Mouse (Mus musculus): ENCODE results near the gene Smim24. TPM values are rescaled to one million over a fixed set of nuclear protein-coding genes. Genes with fewer than 3 reads are reported as not detected.

Smim24 gene
- polyA plus RNA-seq, 1 experiment from 2014 or later = 2.9 TPM

DNA sequence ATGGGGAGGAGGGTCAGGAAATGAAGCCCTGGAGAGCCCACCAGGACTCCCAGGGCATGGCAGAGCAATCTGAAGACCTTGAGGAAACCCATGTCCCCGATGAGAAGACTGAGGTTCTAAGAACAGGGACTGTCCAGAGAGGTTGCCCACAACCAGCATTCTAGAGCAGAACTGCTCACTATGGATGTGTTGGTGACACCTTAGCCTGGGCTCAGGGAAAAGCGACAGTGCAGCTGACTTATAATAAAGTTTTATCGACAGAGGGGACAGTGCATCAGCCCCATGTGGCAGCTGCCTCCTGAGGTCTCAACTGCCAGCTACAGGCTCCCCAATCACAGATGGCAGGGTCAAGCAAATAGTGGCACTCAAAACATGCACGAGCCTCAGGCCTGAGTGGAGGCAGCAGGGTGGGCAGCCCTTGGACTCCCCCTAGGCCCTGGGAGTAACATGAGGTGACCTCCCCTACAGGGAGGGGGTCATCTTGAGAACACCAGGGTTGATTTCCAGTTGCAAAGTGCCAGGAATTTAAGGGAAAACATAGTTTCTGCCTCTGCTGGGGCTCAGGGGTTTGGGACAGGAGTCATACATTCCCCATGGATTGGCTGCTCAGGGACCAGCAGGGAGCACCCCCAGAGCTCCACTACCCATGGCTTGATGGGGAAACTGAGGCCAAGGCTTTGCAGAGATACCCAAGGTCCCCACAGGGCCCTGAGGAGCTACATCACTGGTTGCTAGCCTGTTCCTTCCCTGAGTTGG, 28.4 kb downstream of the Smim24 start:
- no peaks in the 10 kb centered on the region for H3K27me3 ChIP-seq
- no peak for ATAC-seq (ENCODE audit: insufficient number of reproducible peaks, low FRiP score, low TSS enrichment, low read depth)
- no peaks in the 10 kb centered on the region for H3K9me3 ChIP-seq
- WGBS = 75% methylated on average over 4 of the region's 4 CpGs
- no peak overlapping the region for H3K27ac ChIP-seq
- H3K9ac ChIP-seq = no peak overlapping the region; the same call in 1 of the 2 replicates
- H3K4me3 ChIP-seq = no peak overlapping the region
- H3K36me3 ChIP-seq = peaks cover 27% of the 10 kb centered on the region
- H3K4me1 ChIP-seq = peaks cover 92% of the 10 kb centered on the region
- H3K4me2 ChIP-seq = no peak overlapping the region

DNA sequence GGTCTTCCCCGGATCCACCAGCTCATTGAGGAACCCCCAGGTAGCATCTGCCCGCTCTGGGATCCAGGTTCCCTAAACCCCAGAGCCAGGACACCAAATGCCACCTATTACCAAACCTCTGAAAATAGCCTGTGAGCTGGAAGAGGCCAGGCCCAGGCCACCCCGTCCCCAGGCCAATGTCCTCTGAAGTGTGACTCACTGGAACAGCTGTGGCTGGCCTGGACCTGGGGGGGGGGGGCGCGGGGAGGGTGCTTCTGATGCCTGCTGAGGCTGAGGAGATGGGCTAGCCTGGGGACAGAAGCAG, 28.9 kb downstream of the Smim24 start:
- no peak overlapping the region for H3K27ac ChIP-seq
- peaks cover 87% of the 10 kb centered on the region for H3K4me1 ChIP-seq
- no peak for ATAC-seq (ENCODE audit: insufficient number of reproducible peaks, low FRiP score, low TSS enrichment, low read depth)
- H3K36me3 ChIP-seq = peaks cover 27% of the 10 kb centered on the region
- WGBS = 78% methylated on average over 5 of the region's 5 CpGs
- H3K27me3 ChIP-seq = no peaks in the 10 kb centered on the region
- H3K4me3 ChIP-seq = no peak overlapping the region
- H3K9me3 ChIP-seq = no peaks in the 10 kb centered on the region
- H3K4me2 ChIP-seq = no peak overlapping the region
- no peak overlapping the region; the same call in 1 of the 2 replicates for H3K9ac ChIP-seq

DNA sequence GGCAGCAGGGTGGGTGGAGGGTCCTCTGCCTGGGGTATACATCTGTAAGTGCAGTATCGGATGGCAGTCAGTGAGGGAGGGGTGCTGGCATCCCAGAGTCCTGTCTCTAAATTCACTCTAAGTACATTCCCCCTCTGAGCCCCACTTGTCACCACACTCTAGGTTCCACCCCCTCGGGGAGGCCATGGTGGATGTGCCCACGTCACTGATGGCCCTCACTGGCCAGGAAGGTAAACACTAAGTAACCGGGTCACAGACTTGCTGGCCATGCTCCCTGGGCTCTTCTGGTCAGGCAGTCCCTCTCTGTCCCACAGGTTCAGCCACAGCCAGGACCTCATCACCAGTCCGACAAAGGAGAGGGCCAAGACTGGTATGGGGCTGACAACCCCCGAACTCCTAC, 29.3 kb downstream of the Smim24 start:
- no peak for ATAC-seq (ENCODE audit: insufficient number of reproducible peaks, low FRiP score, low TSS enrichment, low read depth)
- Histone ChIP-seq H3K9ac (no peak overlapping the region), H3K4me2 (no peak overlapping the region), H3K4me3 (no peak overlapping the region), H3K27me3 (no peaks in the 10 kb centered on the region), H3K9me3 (no peaks in the 10 kb centered on the region), H3K27ac (no peak overlapping the region), H3K36me3 (peaks cover 27% of the 10 kb centered on the region), H3K4me1 (peaks cover 84% of the 10 kb centered on the region)
- WGBS = 77% methylated on average over 6 of the region's 6 CpGs

GRCm38 (mm10) chr10:81422661-81423217, 29.9 kb downstream of the Smim24 start:
- no peak for ATAC-seq (ENCODE audit: insufficient number of reproducible peaks, low FRiP score, low TSS enrichment, low read depth)
- Histone ChIP-seq H3K4me1 (peaks cover 82% of the 10 kb centered on the region), H3K9ac (no peak overlapping the region), H3K27ac (no peak overlapping the region), H3K9me3 (no peaks in the 10 kb centered on the region), H3K36me3 (peaks cover 27% of the 10 kb centered on the region), H3K27me3 (no peaks in the 10 kb centered on the region), H3K4me2 (no peak overlapping the region), H3K4me3 (no peak overlapping the region)
- WGBS = 83% methylated on average over 3 of the region's 3 CpGs

DNA sequence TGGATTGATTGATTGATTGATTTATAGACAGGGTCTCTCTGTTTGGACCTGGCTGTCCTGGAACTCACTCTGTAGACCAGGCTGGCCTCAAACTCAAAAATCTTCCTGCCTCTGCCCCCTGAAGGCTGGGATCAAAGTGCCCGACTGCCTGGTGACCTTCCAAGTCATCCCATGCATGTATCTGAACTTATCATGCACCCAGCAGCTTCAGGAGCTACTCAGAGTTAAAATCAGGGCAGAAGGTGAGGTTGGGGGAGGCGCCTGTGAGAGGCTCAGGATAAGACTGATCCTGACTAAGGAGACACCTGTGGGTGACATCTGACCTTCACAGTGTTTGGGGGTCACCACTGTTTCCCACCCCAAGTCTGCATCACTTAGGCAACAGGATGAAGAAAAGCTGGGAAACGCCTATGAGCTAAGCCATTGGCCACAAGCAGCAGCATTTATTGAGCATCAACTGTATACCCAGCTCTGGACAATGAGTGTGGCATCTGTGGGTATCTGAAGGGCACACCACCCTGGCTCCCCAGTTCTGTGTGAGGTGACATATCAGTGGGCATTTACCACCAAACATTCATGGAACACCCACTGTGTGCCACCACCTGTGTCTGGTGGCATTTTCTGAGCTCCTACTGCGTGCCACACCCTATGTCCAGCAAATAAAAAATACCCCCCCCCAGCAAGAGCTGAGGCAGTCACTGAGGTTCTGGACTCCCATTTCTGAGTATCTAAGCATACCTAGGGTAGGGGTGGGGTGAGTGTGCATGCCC, 30.8 kb downstream of the Smim24 start:
- no peak for ATAC-seq (ENCODE audit: insufficient number of reproducible peaks, low FRiP score, low TSS enrichment, low read depth)
- 62% methylated on average over 4 of the region's 4 CpGs for WGBS
- Histone ChIP-seq H3K4me3 (peak overlapping the region; percentile 74), H3K4me1 (peaks cover 73% of the 10 kb centered on the region), H3K9me3 (no peaks in the 10 kb centered on the region), H3K36me3 (peaks cover 27% of the 10 kb centered on the region), H3K9ac (no peak overlapping the region), H3K27ac (peak overlapping the region; percentile 84), H3K4me2 (peak overlapping the region; percentile 75), H3K27me3 (no peaks in the 10 kb centered on the region)

DNA sequence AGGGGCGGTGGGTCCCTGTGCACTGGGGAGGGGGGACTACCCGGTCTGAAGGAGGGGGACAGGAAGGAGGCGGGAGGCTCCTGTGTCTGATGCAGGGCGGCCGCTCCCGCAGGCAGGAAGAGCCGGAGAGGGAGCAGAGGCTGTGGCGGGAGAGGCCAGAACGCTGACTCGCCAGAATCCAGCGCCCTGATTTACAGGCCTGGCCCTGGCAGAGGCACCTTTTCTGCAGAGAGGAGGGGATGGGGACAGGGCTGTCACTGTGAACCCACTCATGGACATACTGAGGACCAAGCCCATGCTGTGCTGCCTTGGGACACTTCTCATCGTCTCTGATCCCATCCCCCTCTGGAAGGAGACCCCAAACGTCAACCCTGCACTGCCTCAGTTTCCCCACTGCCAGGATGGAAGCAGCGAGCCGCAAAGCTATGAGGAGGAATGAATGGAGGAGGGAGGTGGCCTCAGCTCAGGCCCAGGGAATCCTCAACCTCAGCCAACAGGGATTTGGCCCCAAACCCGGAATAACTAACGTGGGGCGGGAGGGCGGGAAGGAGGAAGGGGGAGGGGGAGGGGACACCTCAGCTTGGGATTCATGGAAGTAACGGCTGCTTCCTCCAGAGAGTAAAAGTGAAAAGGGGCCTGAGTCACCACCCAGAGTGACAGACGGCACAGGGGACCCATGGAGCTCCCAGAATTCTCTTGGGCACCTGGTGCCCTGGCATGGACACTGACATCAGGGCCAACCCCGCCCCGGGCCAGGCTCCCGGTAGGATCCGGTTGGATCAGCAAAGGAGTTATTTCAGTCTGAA, 31.6 kb downstream of the Smim24 start:
- 6% methylated on average over 24 of the region's 25 CpGs for WGBS
- peak overlapping the region; percentile 74 for H3K4me3 ChIP-seq
- H3K36me3 ChIP-seq = peaks cover 20% of the 10 kb centered on the region
- H3K27ac ChIP-seq = peak overlapping the region; percentile 84
- H3K4me1 ChIP-seq = peaks cover 72% of the 10 kb centered on the region
- H3K27me3 ChIP-seq = no peaks in the 10 kb centered on the region
- H3K9me3 ChIP-seq = no peaks in the 10 kb centered on the region
- H3K4me2 ChIP-seq = peak overlapping the region; percentile 75
- 0 out of 2 replicates have a peak overlapping the region, but pooled peaks have one; percentile 14 for H3K9ac ChIP-seq
- ATAC-seq (ENCODE audit: insufficient number of reproducible peaks, low FRiP score, low TSS enrichment, low read depth) = no peak

GRCm38 (mm10) chr10:81425236-81425850, 32.5 kb downstream of the Smim24 start:
- peak overlapping the region; percentile 75 for H3K4me2 ChIP-seq
- peak overlapping the region; percentile 84 for H3K27ac ChIP-seq
- H3K9me3 ChIP-seq = no peaks in the 10 kb centered on the region
- peaks cover 68% of the 10 kb centered on the region for H3K4me1 ChIP-seq
- H3K4me3 ChIP-seq = peak overlapping the region; percentile 74
- H3K9ac ChIP-seq = peak overlapping the region; percentile 39
- WGBS = 33% methylated on average over 10 of the region's 10 CpGs
- no peaks in the 10 kb centered on the region for H3K27me3 ChIP-seq
- peaks cover 11% of the 10 kb centered on the region for H3K36me3 ChIP-seq
- ATAC-seq (ENCODE audit: insufficient number of reproducible peaks, low FRiP score, low TSS enrichment, low read depth) = no peak

DNA sequence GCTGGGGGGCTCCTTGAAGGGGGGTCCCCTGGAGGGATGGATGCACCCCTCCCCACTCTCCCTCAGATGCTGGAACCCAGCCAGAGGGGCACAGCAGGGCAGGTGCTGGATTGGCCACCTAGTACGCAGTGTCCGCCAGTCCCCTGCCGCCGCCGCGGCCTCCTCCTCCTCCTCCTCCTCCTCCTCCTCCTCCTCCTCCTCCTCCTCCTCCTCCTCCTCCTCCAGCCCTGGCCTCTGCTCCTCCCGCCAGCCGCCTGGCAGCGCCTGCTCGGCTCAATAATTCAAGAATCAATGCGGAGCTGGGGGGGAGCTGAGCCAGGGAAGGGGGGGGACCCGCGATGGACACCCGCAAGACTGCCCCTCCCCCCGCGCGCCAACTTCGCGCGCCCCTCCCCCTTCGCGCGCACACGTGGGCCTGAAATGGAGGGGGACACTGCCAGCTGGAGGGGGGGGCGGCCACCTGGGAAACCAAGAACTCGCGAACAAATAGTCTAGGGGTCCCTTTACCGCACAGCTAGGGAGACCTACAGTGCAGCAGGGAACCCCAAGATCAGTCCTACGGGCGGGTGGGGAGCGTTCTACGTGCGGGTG, 33.3 kb downstream of the Smim24 start:
- Histone ChIP-seq H3K4me2 (peak overlapping the region; percentile 75), H3K27ac (peak overlapping the region; percentile 86), H3K27me3 (no peaks in the 10 kb centered on the region), H3K9ac (peak overlapping the region; percentile 69), H3K36me3 (peaks cover 7% of the 10 kb centered on the region; the same call in 1 of the 2 replicates), H3K9me3 (no peaks in the 10 kb centered on the region), H3K4me3 (peak overlapping the region; percentile 74), H3K4me1 (peaks cover 64% of the 10 kb centered on the region)
- 2% methylated on average over 18 of the region's 33 CpGs for WGBS
- ATAC-seq (ENCODE audit: insufficient number of reproducible peaks, low FRiP score, low TSS enrichment, low read depth) = no peak

- peak overlapping the region; percentile 86 for H3K27ac ChIP-seq
Observed at GRCm38 (mm10) chr10:81426897-81427296, 34.0 kb downstream of the Smim24 start.

GRCm38 (mm10) chr10:81427327-81427726, 34.5 kb downstream of the Smim24 start:
- no peaks in the 10 kb centered on the region for H3K36me3 ChIP-seq
- H3K27me3 ChIP-seq = no peaks in the 10 kb centered on the region
- H3K4me1 ChIP-seq = peaks cover 60% of the 10 kb centered on the region
- peak overlapping the region; percentile 86 for H3K27ac ChIP-seq
- H3K4me2 ChIP-seq = peak overlapping the region; percentile 75
- H3K9ac ChIP-seq = peak overlapping the region; percentile 69
- no peaks in the 10 kb centered on the region for H3K9me3 ChIP-seq
- no peak for ATAC-seq (ENCODE audit: insufficient number of reproducible peaks, low FRiP score, low TSS enrichment, low read depth)
- H3K4me3 ChIP-seq = peak overlapping the region; percentile 74
- WGBS = 34% methylated on average over 3 of the region's 3 CpGs

More at GRCm38 (mm10) chr10:81426897-81427296, 34.0 kb downstream of the Smim24 start:
- Histone ChIP-seq H3K4me3 (peak overlapping the region; percentile 74), H3K4me2 (peak overlapping the region; percentile 75), H3K27me3 (no peaks in the 10 kb centered on the region), H3K9me3 (no peaks in the 10 kb centered on the region), H3K4me1 (peaks cover 63% of the 10 kb centered on the region), H3K36me3 (no peaks in the 10 kb centered on the region), H3K9ac (peak overlapping the region; percentile 69)
- under 1% methylated on average over 37 of the region's 38 CpGs for WGBS
- ATAC-seq (ENCODE audit: insufficient number of reproducible peaks, low FRiP score, low TSS enrichment, low read depth) = no peak
